Mouse (Mus musculus) olfactory bulb, adult 2 months (tissue): ENCODE results near the gene St3gal3.

Source experiments
- CTCF ChIP-seq: fragments of 200-500 bp; IDR thresholded peaks from 2 replicates; pipeline ENCODE4 v1.5.1; 2012; ENCODE audit warnings: low read depth, mild to moderate bottlenecking, low read length, moderate library complexity; ENCODE audit not compliant: insufficient read depth
- POLR2A ChIP-seq: fragments of 200-500 bp; IDR thresholded peaks from 2 replicates; pipeline ENCODE4 v1.6.1; 2012; ENCODE audit warnings: mild to moderate bottlenecking, low read depth, low read length, moderate library complexity; ENCODE audit not compliant: insufficient read depth

DNA sequence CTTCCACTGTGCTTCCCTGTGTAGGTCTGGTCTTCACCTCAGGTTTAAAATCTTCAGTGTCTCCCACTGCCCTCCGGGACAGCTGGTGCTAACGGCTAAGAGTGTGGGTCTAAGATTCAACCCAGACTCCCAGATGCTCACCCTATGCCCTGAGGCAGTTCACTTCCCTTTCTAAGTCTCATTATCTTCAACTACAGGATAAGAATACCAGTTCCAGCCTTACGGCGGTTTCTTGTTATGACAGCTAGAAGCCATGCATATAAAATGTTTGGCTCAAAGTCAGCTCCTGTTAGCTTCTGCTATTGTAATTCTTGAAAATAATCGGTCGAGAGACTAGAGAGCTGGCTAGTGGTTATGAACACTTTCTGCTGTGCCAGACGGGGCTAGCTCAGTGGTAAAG is 187.2 kb downstream of the St3gal3 start:
- TF ChIP-seq POLR2A (no peak), CTCF (no peak)
